Mouse (Mus musculus): ENCODE data around the gene Rsph10b.

Gene Rsph10b

DNA sequence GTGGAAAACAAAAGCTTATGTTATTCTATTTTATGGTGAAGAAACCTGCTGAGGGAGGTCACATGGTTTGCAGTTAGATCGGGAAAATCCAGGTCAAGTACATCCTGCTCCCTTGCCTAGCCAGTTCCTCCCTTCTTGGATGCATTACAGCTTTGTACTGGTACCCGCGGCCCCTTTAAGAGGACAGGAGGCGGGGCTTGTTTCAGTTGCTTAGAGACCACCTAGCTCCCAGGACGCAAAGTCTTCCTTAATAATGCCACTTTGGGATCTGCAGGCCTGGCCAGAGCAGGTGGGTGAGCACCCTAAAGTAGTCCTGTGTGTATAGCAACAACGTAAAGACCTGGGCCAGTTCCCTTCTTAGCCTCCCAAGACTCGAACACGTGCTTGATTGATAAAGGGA, at the start of gene Rsph10b:
Gene Rsph10b, plus strand, starts transcription at position 205 of the 400 bp plus-strand sequence.
- CTCF ChIA-PET: no interaction called here

DNA sequence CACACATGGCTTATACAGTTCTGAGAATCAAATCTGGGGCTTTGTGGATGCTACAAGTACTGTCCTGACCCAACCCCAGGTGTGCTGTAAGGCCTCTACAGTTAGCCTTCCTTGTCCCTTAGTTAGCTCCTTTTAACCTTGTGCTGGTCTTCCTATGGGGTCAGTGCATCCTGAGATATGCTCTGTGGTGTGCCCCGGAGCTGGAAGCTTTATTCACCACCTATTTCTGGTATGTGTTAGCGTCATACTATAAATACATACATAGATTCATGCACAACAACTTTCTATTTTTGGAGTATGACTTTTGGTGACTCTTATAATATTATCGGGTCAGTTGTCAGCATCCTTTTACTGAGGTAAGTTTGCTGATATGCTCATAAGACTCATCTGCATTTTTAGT, 47.6 kb upstream of the Rsph10b start:
- CTCF ChIA-PET: no interaction called here

DNA sequence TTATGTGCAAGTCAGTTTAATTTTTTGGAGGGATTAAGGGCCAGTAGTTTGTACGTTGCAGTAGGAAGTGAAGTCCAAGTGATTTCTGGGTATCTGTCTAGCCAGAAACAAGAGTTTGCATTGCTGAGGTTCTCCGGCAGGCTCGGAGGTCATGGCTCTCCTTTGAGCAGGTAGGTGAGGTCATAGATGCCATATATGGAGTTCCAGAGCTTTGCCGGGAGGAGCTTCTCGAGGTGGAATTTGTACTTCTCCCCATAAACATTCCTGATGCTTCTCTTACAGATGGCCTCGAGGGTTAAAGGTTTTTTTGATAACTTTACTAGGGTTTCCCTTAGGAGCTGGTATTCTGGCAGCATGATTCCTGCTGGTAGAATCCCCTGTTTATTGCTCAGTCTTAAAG, 42.1 kb upstream of the Rsph10b start:
- CTCF ChIA-PET: no interaction called here

DNA sequence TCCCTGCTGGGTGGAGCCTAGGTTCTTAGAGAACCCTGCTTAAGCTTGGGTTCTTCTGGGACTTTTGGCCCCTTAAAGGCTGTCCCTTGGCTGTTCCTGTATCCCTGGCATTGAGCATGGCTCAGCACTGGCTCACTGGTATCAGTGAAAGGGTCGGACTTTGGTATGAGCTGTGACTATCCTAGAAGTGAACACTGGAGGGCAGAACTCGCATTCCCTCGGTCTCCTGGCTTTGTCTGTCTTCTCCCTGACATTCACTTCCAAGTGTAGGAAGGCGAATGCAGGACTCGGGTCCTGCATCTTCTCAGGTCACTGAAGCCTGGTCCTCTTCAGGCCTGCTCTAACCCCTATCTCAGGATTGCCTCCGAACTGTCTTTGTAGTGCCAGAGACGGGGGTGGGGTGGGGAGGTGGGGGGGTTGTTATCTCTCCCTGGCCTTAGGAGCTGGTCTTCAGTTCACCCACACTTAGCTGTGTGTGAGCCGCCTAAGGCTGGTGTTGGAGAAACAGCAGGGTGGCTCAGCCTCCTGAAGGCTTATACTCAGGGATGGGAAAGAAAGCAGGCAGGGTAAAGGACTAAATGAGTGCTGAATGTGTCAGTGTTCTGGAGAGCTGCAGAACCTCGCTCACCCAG, 40.5 kb upstream of the Rsph10b start:
- CTCF ChIA-PET: interaction anchor here (0.6 kb wide), 1 partner anchor 208 kb away, joined by 6 read pairs; no protein-coding TSS in a partner anchor

DNA sequence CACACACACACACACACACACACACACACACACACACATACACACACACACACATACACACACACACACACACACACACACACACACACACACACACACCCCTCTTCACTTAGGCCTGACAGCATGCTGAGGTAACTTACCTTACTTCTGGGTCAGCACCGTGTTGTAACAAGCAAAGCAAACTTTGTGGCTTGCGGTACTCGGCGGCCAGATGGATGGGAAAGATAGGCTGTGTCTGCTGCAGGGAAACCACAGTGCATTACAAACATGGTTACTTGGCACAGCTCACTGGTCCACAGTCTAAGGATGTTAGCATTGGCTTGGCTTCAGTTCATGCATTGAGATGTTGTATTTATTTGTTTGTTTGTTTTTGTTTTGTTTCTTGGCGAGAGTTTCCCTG, 39.4 kb upstream of the Rsph10b start:
- CTCF ChIA-PET: no interaction called here

DNA sequence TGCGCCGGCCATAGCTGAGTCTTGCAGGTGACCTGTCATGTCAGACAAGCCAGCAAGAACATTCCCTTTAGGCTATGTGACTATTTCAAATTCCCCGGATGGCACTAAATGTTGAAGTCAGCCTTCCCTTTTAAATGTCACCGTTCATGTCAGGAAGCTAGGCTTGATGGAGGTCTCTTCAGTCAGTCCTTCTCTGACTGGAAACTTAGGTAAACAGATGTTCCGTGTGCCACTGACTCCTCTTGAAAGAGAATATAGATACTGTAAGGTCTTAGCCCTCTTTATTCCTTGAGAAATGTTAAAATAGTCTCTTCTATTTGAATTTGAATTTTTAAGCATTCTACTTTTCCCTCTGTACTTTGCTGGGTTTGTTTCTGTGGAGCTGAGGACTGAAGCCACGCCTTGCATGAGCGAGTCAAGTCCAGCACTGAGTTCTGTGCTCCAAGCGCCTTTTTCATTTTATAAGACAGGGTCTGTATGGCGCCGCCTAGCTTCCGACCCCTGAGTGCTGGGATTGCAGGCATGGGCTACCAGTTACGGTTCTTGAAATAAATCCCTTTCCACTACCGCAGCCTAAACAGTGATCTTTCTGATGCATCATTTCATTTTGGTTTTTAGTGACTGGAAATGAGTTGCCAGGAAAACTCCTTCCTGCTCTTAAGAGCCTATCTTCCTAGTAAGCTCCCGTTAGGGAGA, 35.1 kb upstream of the Rsph10b start, which contains the start of gene Ankrd61:
Gene Ankrd61, minus strand, starts transcription at position 51 of the 696 bp plus-strand sequence.
- CTCF ChIA-PET: no interaction called here

DNA sequence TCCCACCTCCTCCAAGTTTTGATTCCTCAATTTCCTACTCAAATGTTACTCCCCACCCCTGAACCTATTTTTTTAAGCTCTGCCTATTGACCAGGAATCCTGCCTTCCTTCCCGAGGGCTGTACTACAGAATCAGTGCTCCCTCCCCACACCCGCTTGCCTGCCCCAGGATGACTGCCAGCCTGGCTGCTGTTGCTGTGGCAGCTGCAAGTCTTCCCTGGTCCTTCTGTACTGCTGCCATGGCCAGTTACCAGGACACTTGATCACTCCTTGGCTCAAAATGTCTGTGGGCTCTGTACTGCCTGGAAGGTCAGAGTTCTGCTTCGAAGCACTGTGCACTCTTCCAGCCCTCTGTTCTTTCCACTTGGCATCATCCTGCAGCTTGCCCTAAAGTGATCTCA, 30.7 kb upstream of the Rsph10b start:
- CTCF ChIA-PET: no interaction called here

DNA sequence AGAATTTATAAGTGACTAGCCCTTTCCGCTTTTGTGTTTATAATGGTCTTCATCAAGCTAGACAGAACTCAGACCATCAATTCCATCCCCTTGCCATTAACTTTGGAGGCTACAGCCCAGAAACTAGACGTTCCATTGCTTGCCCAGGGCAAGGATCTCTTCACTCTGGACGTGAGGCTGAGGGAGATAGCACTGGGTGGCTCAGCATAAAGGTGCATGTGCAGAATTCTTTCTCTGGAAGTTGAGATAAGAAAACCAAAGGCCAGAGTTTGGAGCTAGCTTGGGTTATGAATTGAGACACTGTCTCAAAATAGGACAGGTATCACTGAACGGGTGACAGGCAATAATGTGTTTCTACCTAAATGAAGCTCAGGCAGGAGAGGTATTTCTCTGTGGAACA, 29.0 kb upstream of the Rsph10b start:
- CTCF ChIA-PET: no interaction called here

DNA sequence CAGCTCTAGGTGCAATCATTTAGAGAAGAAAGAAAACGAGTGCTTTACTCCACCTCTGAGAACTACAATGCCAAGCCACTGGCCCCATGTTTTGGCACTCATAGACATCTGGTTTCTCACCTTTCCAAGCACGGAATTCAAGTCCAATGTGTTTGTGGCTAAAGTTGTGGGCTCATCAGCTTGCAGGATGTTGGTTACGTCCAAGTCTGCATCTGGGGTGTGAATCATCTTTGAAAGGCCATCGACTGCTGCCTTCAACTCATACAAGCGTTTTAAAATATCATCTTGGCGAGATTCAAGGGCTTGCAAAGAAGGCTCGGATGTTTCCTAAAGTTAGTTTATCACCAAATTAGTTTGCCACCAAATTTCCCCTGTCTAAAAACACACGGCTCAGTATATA, 26.4 kb upstream of the Rsph10b start:
- CTCF ChIA-PET: no interaction called here

DNA sequence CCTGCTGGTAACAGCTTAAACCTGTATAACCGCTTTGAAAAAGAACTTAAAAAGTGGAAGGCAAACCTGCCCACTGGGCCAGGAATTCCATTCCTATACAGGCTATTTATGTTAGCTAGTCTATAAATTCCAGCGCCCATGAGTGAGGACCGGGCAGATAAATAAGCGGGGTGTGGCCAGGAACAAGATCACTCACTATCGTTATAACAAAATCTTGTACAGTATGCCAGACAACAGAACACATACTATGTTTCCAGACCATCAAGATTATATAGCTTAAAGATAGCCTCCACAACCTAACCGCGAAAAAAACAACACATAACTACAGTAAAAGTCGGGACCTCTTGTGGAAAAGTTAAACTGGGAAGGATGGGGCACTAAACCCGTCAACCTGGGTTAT, 23.9 kb upstream of the Rsph10b start:
- CTCF ChIA-PET: interaction anchor here (0.5 kb wide), 1 partner anchor 1471 kb away, joined by 3 read pairs; no protein-coding TSS in a partner anchor

DNA sequence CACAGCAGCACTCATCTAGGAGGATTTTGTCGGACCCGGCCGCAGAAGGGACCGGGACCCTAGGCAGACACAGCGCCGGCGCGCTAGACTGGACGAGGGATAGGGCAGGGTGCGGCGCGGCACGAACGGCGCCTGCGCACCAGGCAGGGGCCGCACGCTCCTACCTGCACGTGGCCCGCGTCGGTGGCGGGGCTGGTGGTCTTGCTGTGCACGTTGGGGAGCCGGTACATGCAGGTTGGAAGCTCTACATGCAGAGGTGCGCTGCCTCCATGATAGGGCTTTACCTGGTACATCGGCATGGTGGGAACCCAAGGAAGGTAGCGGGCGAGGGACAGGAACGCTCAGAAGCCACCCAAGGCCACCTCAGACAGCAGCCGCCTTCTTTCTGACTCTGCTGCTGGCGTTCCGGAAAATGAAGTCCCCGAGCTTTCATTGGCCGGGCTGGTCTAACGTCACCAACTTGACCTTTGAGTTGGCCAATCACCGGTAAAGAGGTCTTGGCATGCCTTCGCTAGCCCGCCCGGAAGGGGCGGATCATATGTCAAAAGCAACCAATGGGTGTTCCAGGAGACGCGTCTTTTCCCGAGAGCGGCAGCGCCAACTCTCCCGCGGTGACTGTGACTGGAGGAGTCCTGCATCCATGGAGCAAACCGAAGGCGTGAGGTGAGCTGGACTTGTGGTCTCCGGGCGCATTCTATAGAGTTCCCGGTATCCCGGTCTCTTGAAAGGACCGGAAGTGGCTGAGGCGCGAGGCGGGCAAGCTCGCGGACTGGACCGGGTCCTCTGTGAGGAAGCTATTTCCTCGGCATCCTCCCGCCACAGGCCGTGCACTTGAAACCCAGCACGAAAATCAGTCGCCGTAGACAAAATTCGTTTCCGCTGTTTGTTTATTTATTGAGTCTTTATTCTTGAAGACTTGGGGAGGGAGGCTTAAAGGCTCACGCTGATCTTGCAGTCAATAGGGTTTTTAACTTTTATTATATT, 23.1 kb upstream of the Rsph10b start, which contains the start of the genes Aimp2 and Pms2:
Gene Aimp2, minus strand, starts transcription at position 431 of the 984 bp plus-strand sequence.
Gene Pms2, plus strand, starts transcription at position 548 of the 984 bp plus-strand sequence.
- CTCF ChIA-PET: interaction anchor here (1.2 kb wide), 1 partner anchor 178 kb away, joined by 3 read pairs; the partner anchor contains the start of gene Usp42

DNA sequence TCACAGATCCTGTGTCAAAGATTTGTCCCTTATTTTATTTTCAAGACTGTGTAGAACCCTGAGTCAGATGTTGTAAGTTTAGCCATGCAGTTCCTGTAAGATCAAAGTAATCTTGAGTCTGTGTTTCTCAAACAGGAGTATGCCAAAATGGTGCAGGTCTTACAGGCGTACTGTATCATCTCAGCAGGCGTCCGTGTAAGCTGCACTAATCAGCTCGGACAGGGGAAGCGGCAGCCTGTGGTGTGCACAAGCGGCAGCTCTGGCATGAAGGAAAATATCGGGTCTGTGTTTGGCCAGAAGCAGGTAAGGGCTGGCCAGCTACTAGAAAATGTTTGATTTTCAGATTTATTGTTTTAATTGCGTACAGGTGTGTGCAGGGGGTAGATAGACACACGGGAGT, 16.6 kb upstream of the Rsph10b start:
- CTCF ChIA-PET: no interaction called here

DNA sequence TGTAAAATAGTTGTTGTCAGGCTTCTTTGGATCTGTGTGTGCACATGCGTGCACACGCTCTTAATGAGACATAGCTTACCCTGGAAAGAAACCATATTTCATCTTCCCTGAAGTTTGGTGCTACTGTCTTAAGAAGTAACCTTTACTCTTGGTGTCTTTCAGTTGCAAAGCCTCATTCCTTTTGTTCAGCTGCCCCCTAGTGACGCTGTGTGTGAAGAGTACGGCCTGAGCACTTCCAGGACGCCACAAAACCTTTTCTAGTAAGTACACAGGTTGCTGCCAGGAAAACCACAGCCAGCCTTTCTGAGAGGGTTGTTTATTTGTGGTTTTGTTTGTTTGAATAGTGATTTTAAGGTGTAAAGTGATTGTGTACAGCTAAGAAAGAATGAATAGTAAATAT, 15.4 kb upstream of the Rsph10b start:
- CTCF ChIA-PET: no interaction called here

DNA sequence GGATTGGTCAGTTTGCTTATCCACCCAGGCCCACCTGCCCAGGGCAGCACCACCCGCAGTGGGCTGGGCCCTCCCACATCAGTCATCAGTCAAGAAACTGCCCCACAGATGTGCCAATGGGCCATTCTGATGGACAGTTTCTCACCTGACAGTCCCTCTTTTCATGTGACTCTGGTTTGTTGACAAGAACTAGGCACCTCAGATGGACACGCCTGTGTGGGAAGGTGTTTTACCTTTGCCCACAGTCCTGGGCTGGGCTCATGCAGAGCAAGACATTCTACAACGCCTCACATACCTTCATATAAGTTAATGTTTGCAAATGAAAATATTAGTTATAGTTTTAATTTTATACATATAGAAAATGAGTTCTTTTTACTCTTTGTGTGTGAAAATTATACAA, 14.7 kb upstream of the Rsph10b start:
- CTCF ChIA-PET: no interaction called here

DNA sequence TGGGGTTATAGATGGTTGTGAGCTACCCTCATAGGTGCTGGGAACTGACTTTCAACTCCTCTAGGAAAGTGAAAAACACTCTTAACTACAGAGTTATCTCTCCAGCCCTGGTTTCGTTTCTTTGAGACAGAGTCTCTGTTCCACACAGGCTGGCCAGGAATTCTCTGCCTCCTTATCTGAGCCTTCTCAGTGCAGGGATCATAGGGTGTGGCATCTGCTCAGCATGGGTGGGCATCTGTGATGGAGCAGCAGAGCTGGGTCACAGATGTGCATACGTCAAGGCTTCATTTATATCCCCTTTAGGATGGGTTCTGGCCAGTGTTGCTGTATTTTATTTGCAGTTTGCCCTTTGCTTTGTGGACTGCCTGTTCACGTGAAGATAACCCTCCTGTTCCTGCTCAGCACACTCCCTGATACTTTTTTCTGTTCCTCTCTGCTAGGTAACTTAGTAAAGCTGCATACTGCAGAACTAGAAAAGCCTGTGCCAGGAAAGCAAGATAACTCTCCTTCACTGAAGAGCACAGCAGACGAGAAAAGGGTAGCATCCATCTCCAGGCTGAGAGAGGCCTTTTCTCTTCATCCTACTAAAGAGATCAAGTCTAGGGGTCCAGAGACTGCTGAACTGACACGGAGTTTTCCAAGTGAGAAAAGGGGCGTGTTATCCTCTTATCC, 7.9 kb upstream of the Rsph10b start:
- CTCF ChIA-PET: no interaction called here

DNA sequence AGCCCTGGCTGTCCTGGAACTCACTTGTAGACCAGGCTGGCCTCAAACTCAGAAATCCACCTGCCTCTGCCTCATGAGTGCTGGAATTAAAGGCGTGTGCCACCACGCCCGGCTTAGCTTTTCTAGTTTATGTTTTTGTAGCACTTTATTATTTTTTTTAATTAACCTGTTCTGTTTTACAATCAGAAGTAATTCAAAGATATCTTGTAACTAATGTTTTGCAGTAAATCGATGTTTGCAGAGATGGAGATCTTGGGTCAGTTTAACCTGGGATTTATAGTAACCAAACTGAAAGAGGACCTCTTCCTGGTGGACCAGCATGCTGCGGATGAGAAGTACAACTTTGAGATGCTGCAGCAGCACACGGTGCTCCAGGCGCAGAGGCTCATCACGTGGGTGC, 5.0 kb upstream of the Rsph10b start, which contains the start of gene Gm42421:
Gene Gm42421, plus strand, starts transcription at position 301 of the 400 bp plus-strand sequence.
- CTCF ChIA-PET: no interaction called here

DNA sequence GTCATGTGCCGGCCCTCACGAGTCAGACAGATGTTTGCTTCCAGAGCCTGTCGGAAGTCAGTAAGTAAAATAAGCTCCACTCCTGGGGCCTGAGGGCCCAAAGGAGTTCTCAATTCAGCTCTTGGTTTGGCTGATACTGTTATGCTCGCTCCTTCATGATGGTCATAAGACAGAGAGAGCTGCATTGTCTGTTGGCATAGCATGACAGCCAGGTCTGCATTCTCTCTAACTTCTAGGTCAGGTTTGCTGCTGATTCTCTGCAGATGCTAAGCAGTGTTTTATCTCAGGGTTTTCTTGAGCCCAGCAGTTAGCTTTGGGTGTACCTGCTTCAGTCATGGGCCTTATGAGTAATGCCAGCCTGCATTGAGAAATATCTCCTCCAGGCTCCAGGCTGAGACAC, 3.5 kb upstream of the Rsph10b start:
- CTCF ChIA-PET: interaction anchor here (0.6 kb wide), 1 partner anchor 607 kb away, joined by 4 read pairs; no protein-coding TSS in a partner anchor

DNA sequence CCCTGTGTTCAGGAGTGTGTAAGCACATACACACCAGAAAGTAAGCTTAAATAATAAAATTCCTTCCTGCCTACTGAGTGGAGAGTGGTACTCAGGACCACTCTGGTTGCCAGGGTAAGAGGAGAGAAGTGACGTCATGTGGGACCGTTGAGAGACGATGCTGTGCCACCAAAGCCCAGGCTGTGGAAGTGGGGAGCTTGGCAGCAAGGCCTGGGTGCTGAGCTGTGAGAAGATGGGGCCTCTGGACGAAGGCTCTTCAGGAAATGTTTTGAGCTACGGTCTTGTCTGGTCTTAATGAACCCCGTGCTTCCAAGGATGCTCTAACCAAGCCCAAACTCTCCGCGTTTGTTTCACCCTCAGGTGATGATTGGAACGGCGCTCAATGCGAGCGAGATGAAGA, 2.2 kb upstream of the Rsph10b start:
- CTCF ChIA-PET: no interaction called here

DNA sequence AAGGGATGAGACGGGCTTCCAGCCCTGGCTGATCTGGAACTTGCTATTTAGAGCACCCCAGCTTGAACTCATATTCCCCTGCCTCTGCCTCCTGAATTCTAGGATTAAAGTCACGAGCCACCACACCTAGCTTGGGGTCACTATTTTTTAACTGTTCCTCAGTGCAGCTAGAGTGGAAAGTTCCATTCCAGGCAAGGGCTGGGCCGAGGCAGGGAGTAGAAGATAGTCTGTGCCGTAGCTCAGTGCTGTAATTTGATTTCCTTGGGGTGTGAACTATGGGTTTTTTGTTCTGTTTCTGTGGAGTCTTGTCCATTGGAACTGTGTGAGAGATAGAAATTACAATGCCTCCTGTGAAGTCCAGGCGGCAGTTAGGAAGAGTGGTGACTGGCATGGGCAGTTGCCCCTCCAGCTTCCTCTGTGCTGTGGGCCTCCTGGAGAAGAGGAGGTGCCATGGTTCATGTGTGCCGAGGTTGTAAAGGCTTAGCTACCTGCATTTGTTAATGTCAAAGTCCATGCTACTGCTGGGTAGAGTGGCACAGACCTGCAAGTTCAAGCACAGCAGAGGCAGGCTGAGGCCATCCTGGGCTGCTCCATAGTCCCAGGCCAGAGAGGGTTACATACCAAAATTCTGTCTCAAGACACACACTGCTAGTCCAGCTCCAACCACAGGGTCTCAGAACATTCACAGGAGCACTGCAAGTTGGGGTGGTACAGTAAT, 813 bp upstream of the Rsph10b start:
- CTCF ChIA-PET: no interaction called here

DNA sequence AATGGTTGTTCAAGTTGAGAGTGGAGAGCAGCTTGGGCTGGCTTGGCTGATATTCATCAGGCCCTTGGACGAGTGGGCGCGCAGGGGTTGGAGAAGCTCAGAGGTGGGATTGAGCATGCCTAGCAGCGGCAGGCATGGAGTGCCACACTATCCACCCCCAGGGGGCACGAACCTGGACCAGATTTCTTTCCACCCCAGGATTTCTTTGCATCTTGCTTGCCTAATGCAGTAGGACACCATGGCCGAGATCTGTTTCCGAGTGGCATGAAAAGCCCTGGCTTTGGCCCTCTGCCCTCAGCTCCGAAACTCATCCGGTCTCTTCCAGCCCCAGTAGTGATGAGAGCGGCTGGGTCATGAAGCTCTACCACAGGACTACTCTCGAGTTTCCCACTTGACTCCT, 579 bp downstream of the Rsph10b start:
- CTCF ChIA-PET: no interaction called here

DNA sequence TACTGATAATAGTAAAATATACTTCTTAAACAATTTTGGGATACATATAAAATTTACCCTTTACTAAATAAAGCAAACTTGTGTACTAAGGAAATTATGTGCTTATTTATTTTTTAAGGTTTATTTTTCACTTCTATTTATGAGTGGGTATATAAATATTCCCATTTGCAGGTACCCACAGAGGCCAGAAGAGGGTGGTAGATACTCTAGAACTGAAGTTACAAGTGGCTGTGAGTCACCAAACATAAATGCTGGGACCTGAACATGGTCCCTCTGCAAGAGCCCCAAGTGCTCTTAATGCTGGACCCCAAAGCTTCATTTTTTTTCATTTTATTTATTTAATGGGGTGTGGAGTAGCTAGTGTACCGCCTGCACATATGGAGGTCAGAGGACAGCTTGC, 1.0 kb downstream of the Rsph10b start:
- CTCF ChIA-PET: no interaction called here
